Mouse (Mus musculus): ENCODE measurements around the gene Shb. TPM values are rescaled to one million over a fixed set of nuclear protein-coding genes. Genes with fewer than 3 reads are reported as not detected.
"Not testable (repeated sequence)": the region's sequence is repeated elsewhere in the genome, so short reads cannot be mapped to it uniquely, and the experiment has no call there.

The Shb gene
- total RNA-seq, 4 experiments from 2014 or later, result 13.1 to 18.1 (median 14.1) TPM

DNA sequence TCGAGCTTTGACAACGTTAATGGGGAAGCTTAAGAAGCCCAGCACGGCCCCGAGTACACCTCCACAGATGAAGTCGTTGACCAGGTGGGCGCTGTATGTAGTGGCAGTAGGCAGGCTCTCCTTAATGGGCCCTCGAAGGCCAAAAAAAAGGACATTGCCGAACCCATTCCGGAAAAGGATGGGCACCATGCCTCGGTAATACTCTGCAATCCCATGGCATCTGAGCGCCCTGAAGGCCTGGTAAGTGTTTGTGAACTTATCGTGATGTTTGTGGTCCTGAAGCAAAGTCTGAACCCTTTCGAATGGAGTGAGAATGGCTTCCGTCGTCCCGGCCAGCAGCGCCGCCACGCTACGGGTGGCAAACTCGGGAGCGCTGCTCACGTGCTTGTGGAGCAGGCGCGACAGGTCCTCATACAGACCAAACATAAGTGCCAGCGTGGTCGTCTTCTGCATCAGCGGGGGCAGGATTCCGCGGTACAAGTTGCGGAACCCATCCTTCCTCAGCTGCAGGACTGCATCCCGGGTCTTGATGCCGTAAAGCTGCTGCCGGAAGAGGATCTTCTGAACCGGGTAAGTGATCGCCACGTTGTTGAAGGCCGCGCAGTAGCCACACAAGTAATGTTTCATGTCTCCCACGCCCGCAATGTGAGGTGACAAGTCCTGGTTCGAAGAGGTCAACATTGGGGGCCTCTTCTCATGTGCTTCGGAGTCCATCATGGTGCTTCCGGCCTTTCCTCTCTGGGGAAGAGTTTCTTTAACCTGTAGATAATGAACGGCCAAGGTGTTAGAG is 132.7 kb downstream of the Shb start:
- no peak for DNase-seq (ENCODE audit: low spot score in 2 of 2)

DNA sequence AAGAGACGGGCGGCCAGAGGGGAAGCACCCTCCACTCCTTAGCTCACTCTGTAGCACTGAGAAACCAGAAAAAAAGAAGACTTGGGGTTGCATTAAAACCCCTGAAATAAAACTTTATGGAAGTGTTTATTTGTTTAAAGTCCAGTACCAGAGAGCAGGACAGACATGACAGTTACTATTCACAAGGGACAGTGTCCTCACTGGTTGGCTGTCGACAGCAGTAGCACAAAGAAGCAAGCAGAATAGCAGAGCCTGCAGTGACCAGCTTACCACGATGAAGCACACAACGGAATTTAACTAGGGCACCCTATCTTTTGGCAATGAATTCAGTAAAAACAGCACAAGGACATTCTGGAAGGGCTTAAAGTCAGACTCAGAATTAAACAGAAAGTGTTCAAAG is 134.0 kb downstream of the Shb start:
- not testable (repeated sequence) for DNase-seq (ENCODE audit: low spot score in 2 of 2)

DNA sequence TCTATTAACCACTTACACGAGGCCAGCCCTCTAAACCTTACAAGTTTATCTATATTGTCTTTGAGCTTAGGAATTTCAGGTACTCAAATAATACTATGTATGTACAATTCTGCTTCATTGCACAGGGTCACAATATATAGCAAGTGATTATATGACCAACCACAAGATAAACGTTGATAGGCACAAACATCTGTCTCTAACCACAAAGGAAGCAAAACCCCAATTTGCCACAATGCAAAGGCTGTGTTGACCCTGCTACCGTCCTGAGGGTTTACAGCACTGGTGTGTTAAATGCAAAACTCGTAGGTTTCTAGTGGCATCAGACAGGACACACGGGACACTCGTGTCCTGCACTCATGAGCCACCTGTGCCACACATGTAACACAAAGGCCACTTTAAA is 136.1 kb downstream of the Shb start:
- DNase-seq (ENCODE audit: low spot score in 2 of 2), result not testable (repeated sequence)

GRCm38 (mm10) chr4:45393658-45394057 is 138.6 kb downstream of the Shb start:
- no peak for DNase-seq (ENCODE audit: low spot score in 2 of 2)

DNA sequence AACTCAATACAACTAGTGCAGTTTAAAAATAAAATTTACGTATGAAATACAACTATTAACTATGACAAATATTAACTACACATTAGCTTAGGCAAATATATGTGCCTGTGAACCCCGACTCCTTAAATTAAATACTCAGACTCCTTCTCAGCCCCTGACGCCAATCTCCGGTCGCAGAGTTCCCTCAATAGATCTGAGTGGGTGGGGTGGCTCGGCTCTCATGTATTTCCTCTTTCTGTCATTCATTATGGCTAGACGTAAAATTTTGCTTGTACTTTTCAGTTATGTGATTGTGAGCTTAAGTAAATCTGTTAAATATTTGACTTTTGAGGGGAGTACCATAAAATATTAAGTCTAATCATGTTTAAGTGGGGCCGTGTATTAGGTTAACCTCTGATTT is 139.3 kb downstream of the Shb start:
- DNase-seq (ENCODE audit: low spot score in 2 of 2), result no peak

- no peak for DNase-seq (ENCODE audit: low spot score in 2 of 2)
Measured at GRCm38 (mm10) chr4:45392572-45392971, 139.7 kb downstream of the Shb start.

DNA sequence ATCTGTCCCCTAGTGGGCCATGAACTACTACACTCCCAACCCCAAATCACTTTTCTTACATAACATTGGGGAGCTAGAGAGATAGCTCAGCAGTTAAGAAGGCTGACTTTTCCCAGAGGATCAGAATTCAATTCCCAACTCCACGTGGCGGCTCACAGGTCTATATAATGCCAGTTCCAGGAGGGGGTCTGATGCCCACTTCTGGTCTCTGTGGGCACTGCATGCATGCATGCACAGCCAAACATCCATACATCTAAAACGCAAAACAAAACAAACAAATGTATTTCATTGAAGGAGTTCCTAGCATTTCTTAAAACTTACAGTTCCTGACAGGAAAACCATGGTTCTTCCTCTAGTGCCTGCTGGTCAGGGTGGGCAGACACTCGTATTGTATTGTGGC is 140.2 kb downstream of the Shb start:
- no peak for DNase-seq (ENCODE audit: low spot score in 2 of 2)

DNA sequence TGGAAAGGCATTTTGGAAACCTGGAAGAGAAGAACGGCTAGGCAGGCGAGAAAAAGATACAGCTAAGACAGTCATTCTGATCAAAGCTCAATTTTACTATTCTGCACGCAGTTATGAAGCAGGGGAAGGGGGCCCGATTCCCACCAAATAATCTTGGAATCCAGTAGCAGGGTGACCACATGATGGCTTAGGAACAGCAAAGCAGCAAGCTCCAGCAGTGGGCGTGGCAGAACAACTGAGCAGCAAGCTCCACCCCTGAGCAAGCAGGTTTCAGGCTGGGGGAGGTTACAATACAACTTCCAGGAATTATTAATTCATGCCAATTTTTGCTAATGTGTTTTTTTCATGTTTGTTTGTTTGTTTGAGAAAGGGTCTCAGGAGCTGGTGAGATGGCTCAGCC is 145.0 kb downstream of the Shb start:
- DNase-seq (ENCODE audit: low spot score in 2 of 2), result not testable (repeated sequence)

DNA sequence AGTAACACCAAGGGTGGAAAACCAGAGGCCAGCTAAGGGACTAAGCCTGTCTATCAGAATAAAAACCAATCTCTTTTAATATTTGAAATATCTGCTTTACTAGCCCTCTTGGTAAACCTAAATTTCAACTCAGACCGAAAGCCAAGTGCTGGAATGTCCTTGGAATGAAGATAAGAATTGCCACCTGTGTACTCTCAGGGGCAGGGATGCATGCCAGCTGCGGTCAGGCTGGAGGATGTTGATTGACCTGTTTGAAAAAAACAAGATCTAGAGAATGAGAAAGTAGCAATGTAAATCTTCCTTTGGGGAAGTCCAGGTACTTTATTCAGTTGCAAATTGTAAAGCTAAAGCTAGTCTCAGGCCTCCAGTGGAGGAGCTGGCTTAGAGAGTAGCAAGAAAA is 150.1 kb downstream of the Shb start:
- not testable (repeated sequence) for DNase-seq (ENCODE audit: low spot score in 2 of 2)

- not testable (repeated sequence) for DNase-seq (ENCODE audit: low spot score in 2 of 2)
Measured at GRCm38 (mm10) chr4:45380903-45381580, 151.2 kb downstream of the Shb start.

GRCm38 (mm10) chr4:45376573-45376972 is 155.7 kb downstream of the Shb start:
- no peak for DNase-seq (ENCODE audit: low spot score in 2 of 2)

- DNase-seq (ENCODE audit: low spot score in 2 of 2), result no peak
Measured at GRCm38 (mm10) chr4:45374879-45375278, 157.4 kb downstream of the Shb start.

Small RNAs within 50 kb of the gene (microRNA-seq; reads per million reads assigned to microRNA genes)
- gene Gm22518 (0 reads per million in 2 experiments), gene Gm25692 (0 reads per million in 2 experiments)

Other genes with a start within 250 kb of the Shb start
- 10 to 100 TPM; 10.5 to 19.0 (median 17.0) TPM for gene Trmt10b, start 235.3 kb downstream of the Shb start, total RNA-seq (2022)
- gene Dcaf10, start 190.4 kb downstream of the Shb start, total RNA-seq (2022), result 10 to 100 TPM; 14.9 to 16.7 (median 15.7) TPM
- 10 to 100 TPM; 11.4 to 17.6 (median 15.0) TPM for gene Exosc3, start 189.7 kb downstream of the Shb start, total RNA-seq (2022)
- gene Slc25a51, start 123.7 kb downstream of the Shb start, total RNA-seq (2022), result 100 to 1,000 TPM; 103 to 145 (median 128) TPM